ENCODE assay signal across 8 mouse cellular contexts in genomic region chr12:104557761-104558160, GRCm38 (mm10).
DNase-seq lines count a peak whose midpoint lies in the region; ATAC-seq and TF ChIP-seq lines count a peak whose summit lies in the region.

No protein-coding gene starts in this region.

- TF ChIP-seq POLR2A in cerebellum, adult 2 months (IDR thresholded peaks at IDR 0.05; ENCODE audit: borderline replicate concordance, insufficient read depth, low read length) = no peak

- WGBS in hindbrain, embryonic 10.5 days = 82% methylated on average over 4 of the region's 4 CpGs
- 66% methylated on average over 4 of the region's 4 CpGs for WGBS in hindbrain, embryonic 14.5 days
- 0% methylated on average over 4 of the region's 4 CpGs for WGBS in cerebellum, adult 2 months

- peaks cover 12% of the 10 kb centered on the region for H3K4me1 ChIP-seq in hindbrain, embryonic 10.5 days (replicated peaks)
- H3K4me1 ChIP-seq in hindbrain, embryonic 14.5 days (replicated peaks; ENCODE audit: control insufficient read depth, insufficient read depth, low read length) = no peaks in the 10 kb centered on the region
- H3K4me1 ChIP-seq in cerebellum, adult 2 months (ENCODE audit: control insufficient read depth, insufficient read depth, low read length) = peaks cover 12% of the 10 kb centered on the region

- no peak for TF ChIP-seq CTCF in cerebellum, adult 2 months (IDR thresholded peaks at IDR 0.05; ENCODE audit: borderline replicate concordance, insufficient read depth, low read depth, low read length)

- no peak overlapping the region for H3K4me2 ChIP-seq in hindbrain, embryonic 14.5 days (replicated peaks)

- no peak overlapping the region for H3K4me3 ChIP-seq in hindbrain, embryonic 10.5 days
- H3K4me3 ChIP-seq in hindbrain, embryonic 14.5 days (replicated peaks; ENCODE audit: low read length) = no peak overlapping the region
- H3K4me3 ChIP-seq in cerebellum, adult 2 months (replicated peaks; ENCODE audit: insufficient read depth, low read depth, low read length) = no peak overlapping the region

- no peaks in the 10 kb centered on the region for H3K9me3 ChIP-seq in hindbrain, embryonic 10.5 days
- no peaks in the 10 kb centered on the region for H3K9me3 ChIP-seq in hindbrain, embryonic 14.5 days (ENCODE audit: control insufficient read depth, low read length)

- no peak for ATAC-seq in hindbrain, embryonic 14.5 days (ENCODE audit: low FRiP score)
- no peak for ATAC-seq in erythroid progenitor cell, adult 5-6 weeks (replicated peaks; ENCODE audit: low FRiP score, poor library complexity, severe bottlenecking)

- DNase-seq in hindbrain, embryonic 10.5 days (ENCODE audit: low spot score) = no peak
- no peak for DNase-seq in hindbrain, embryonic 14.5 days (ENCODE audit: low spot score)
- peak; percentile 85 to 93 for DNase-seq in cerebellum, adult 2 months
- DNase-seq in gastrocnemius, postnatal 36 days = peak; percentile 68 to 76
- DNase-seq in left cerebral cortex, adult 11 months (ENCODE audit: low spot score) = peak; percentile 42
- peak; percentile 17 for DNase-seq in telencephalon, adult 2 months (ENCODE audit: low read depth, low spot score)
- no peak for DNase-seq in lung, postnatal 14 days

- intact Hi-C loops in gastrocnemius, postnatal 36 days (cut with DNase I) = no loop called here

- H3K36me3 ChIP-seq in hindbrain, embryonic 10.5 days = no peaks in the 10 kb centered on the region
- H3K36me3 ChIP-seq in hindbrain, embryonic 14.5 days (replicated peaks; ENCODE audit: control insufficient read depth, insufficient read depth) = no peaks in the 10 kb centered on the region

- no peak overlapping the region for H3K9ac ChIP-seq in hindbrain, embryonic 14.5 days

- H3K27me3 ChIP-seq in hindbrain, embryonic 10.5 days (ENCODE audit: insufficient read depth, poor library complexity, severe bottlenecking) = no peaks in the 10 kb centered on the region; the same call in 1 of the 2 replicates
- H3K27me3 ChIP-seq in hindbrain, embryonic 14.5 days (ENCODE audit: control insufficient read depth, insufficient read depth, low read length) = no peaks in the 10 kb centered on the region
- H3K27me3 ChIP-seq in cerebellum, adult 2 months (ENCODE audit: control insufficient read depth, insufficient read depth, low read length) = peaks cover 1% of the 10 kb centered on the region; the same call in 1 of the 2 replicates

- H3K27ac ChIP-seq in hindbrain, embryonic 10.5 days = 0 out of 2 replicates have a peak overlapping the region, but pooled peaks have one; percentile 23
- no peak overlapping the region for H3K27ac ChIP-seq in hindbrain, embryonic 14.5 days
- H3K27ac ChIP-seq in cerebellum, adult 2 months (ENCODE audit: insufficient read depth, low read length) = no peak overlapping the region

Comparison
In these comparisons a context has a peak if more than half of its experiments do, and no peak if none do; other contexts are left out.
1. DNase-seq: peak in cerebellum, adult 2 months (2 of 2), gastrocnemius, postnatal 36 days (2 of 2), left cerebral cortex, adult 11 months (single experiment) and telencephalon, adult 2 months (single experiment); none in hindbrain, embryonic 10.5 days (single experiment), hindbrain, embryonic 14.5 days (single experiment) and lung, postnatal 14 days (single experiment).